Mouse (Mus musculus) kidney, adult 2 months (tissue): ENCODE measurements around the gene Psors1c2.

ENCODE experiments used
- CTCF ChIP-seq: fragments of 200-500 bp; conservative IDR thresholded peaks from 2 replicates; pipeline ENCODE4 v1.5.1; 2011; ENCODE audit warnings: low read depth, mild to moderate bottlenecking, control low read depth, low read length, moderate library complexity, mixed read lengths; ENCODE audit not compliant: insufficient read depth, insufficient read length
- POLR2A ChIP-seq: fragments of 200-500 bp; IDR thresholded peaks from one replicate; pipeline ENCODE4 v1.6.1; 2011; ENCODE audit warnings: low read depth, low read length, control low read depth

- TF ChIP-seq CTCF, result no peak
- no peak for TF ChIP-seq POLR2A
Observed at GRCm38 (mm10) chr17:35556186-35556765, 23.3 kb downstream of the Psors1c2 start.
